Mouse (Mus musculus) kidney, postnatal 0 days (tissue): Measurements from ENCODE around the gene Ppp2r3a. TPM values are rescaled to one million over a fixed set of nuclear protein-coding genes. Genes with fewer than 3 reads are reported as not detected.

Source experiments
- ATAC-seq: fragments of 200-750 bp; cut with Nextera tagmentation; replicated peaks from 2 replicates; pipeline ENCODE4 v1.8.0; 2017; ENCODE audit warnings: low read depth, moderate number of reproducible peaks, moderate TSS enrichment, moderate library complexity; ENCODE audit not compliant: low FRiP score
- DNase-seq: peaks from one replicate; pipeline ENCODE4 v3.0.0-alpha.2; 2016; ENCODE audit warnings: low spot score
- H3K27ac ChIP-seq: fragments of 300-500 bp; sonication (generic); 2 replicates; pipeline ENCODE4 v1.5.1; 2014; ENCODE audit warnings: mild to moderate bottlenecking
- H3K27me3 ChIP-seq: fragments of 300-500 bp; sonication (generic); 2 replicates; pipeline ENCODE4 v1.6.1; 2014; ENCODE audit warnings: low read length, mixed read lengths; ENCODE audit not compliant: insufficient read depth
- H3K36me3 ChIP-seq: fragments of 300-500 bp; sonication (generic); 2 replicates; pipeline ENCODE4 v1.6.1; 2014; ENCODE audit warnings: low read length, mixed read lengths; ENCODE audit not compliant: insufficient read depth
- H3K4me1 ChIP-seq: fragments of 300-500 bp; sonication (generic); replicated peaks from 2 replicates; pipeline ENCODE4 v1.6.1; 2014; ENCODE audit warnings: antibody characterized with exemption, low read length, mixed read lengths; ENCODE audit not compliant: insufficient read depth
- H3K4me2 ChIP-seq: fragments of 300-500 bp; sonication (generic); 2 replicates; pipeline ENCODE4 v1.6.1; 2014; ENCODE audit warnings: mild to moderate bottlenecking, low read length, moderate library complexity, mixed read lengths
- H3K4me3 ChIP-seq: fragments of 300-500 bp; sonication (generic); replicated peaks from 2 replicates; pipeline ENCODE4 v1.5.1; 2014; ENCODE audit warnings: low read depth, low read length
- H3K9ac ChIP-seq: fragments of 300-500 bp; sonication (generic); 2 replicates; pipeline ENCODE4 v1.6.1; 2014; ENCODE audit warnings: low read depth, low read length
- H3K9me3 ChIP-seq: fragments of 300-500 bp; sonication (generic); replicated peaks from 2 replicates; pipeline ENCODE4 v1.6.1; 2016; ENCODE audit warnings: low read length, inconsistent platforms, mixed read lengths
- CTCF ChIP-seq: IDR thresholded peaks from 2 replicates; pipeline ENCODE4 v1.5.1; 2016; ENCODE audit warnings: antibody characterized with exemption, low read depth, mild to moderate bottlenecking, moderate library complexity
- WGBS: fragments of 180-500 bp; shearing (Covaris S2); extraction: QIAGEN DNeasy Blood & Tissue Kit; methylation state at CpG from one replicate; pipeline ENCODE4 v1.1.7; 2014; 5-methylcytosine and 5-hydroxymethylcytosine counted together
- polyA plus RNA-seq: library from polyadenylated mRNA; unstranded; fragments of >200 nt; fragmentation: Nextera tagmentation; extraction: Ambion mirVana; gene quantifications from 2 replicates; pipeline ENCODE4 v1.2.1, GENCODE M21; 2015

The Ppp2r3a gene
- polyA plus RNA-seq, 1 experiment from 2014 or later = 15.3 TPM

- no peak for TF ChIP-seq CTCF
- Histone ChIP-seq H3K36me3 (0 out of 2 replicates have a peak, but pooled peaks cover 4% of the 10 kb centered on the region), H3K4me3 (no peak overlapping the region), H3K27ac (no peak overlapping the region), H3K4me1 (no peaks in the 10 kb centered on the region), H3K9ac (no peak overlapping the region), H3K4me2 (no peak overlapping the region), H3K9me3 (no peaks in the 10 kb centered on the region), H3K27me3 (no peaks in the 10 kb centered on the region)
- no peak for ATAC-seq
- 63% methylated on average over 3 of the region's 3 CpGs for WGBS
- DNase-seq = peak; percentile 53
These were observed 53.3 kb downstream of the Ppp2r3a start for GRCm38 (mm10) chr9:101198261-101198660.

DNA sequence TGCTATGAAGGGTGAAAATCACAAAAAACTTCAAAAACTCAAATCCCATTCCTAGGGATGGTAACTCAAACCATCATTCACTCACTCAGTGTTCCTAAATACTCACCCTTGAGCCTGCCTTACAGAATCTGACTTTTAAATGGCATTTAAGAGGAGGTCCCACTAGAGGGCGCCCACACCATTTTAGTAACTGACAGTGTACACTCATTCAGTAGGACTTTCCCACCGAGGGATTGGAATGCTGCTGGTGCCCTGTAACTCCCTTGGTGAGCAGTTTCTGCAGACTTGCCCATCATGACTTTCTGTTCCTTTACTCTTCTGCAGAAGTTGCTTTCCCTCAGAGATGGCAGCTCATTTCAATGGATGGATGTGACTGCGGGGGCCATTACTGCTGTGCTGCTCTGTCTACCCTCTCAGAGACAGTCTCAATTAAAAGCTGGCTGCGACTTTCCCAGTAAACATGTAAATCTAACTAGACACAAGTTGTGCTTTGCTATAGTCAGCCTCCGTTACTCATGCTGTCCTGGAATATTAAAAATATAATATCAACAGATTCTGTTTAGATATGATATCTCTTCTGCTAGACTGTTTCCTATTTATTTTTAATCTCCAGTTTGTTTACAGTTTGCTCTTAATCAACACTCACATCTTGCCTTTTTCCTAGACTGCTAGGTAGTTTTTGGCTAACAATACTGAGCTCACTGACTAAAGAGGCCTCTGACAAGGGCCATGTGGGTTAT lies 69.5 kb downstream of the Ppp2r3a start:
- Histone ChIP-seq H3K9me3 (no peaks in the 10 kb centered on the region), H3K36me3 (peaks cover 36% of the 10 kb centered on the region), H3K4me3 (no peak overlapping the region), H3K4me1 (no peaks in the 10 kb centered on the region), H3K9ac (no peak overlapping the region), H3K27me3 (no peaks in the 10 kb centered on the region), H3K4me2 (no peak overlapping the region), H3K27ac (no peak overlapping the region)
- WGBS = 41% methylated on average over 5 of the region's 5 CpGs
- ATAC-seq (no peak; the same call in 1 of the 2 replicates), DNase-seq (peak; percentile 96)
- peak; percentile 92 for TF ChIP-seq CTCF

- no peak for TF ChIP-seq CTCF
- no peak for ATAC-seq
- H3K4me1 ChIP-seq = no peaks in the 10 kb centered on the region
- no peak overlapping the region for H3K27ac ChIP-seq
- DNase-seq = no peak
- 88% methylated on average over 6 of the region's 6 CpGs for WGBS
- no peak overlapping the region for H3K9ac ChIP-seq
- H3K36me3 ChIP-seq = peaks cover 38% of the 10 kb centered on the region
- no peaks in the 10 kb centered on the region for H3K27me3 ChIP-seq
- no peak overlapping the region for H3K4me2 ChIP-seq
- no peak overlapping the region for H3K4me3 ChIP-seq
- H3K9me3 ChIP-seq = no peaks in the 10 kb centered on the region
These were observed 70.3 kb downstream of the Ppp2r3a start for GRCm38 (mm10) chr9:101181291-101181690.

- Histone ChIP-seq H3K9me3 (no peaks in the 10 kb centered on the region), H3K9ac (no peak overlapping the region), H3K4me2 (no peak overlapping the region), H3K4me3 (no peak overlapping the region), H3K4me1 (no peaks in the 10 kb centered on the region), H3K27ac (no peak overlapping the region), H3K36me3 (peaks cover 34% of the 10 kb centered on the region), H3K27me3 (no peaks in the 10 kb centered on the region)
- 87% methylated on average over 2 of the region's 2 CpGs for WGBS
- no peak for TF ChIP-seq CTCF
- DNase-seq (no peak), ATAC-seq (no peak)
These were observed 71.4 kb downstream of the Ppp2r3a start for GRCm38 (mm10) chr9:101180234-101180633.

GRCm38 (mm10) chr9:101160627-101161026 lies 91.0 kb downstream of the Ppp2r3a start:
- no peak for DNase-seq
- no peak overlapping the region for H3K4me3 ChIP-seq
- WGBS = 95% methylated on average over 1 of the region's 1 CpGs
- no peak for TF ChIP-seq CTCF
- H3K27ac ChIP-seq = no peak overlapping the region
- no peaks in the 10 kb centered on the region for H3K4me1 ChIP-seq
- no peaks in the 10 kb centered on the region for H3K9me3 ChIP-seq
- no peak for ATAC-seq
- H3K4me2 ChIP-seq = no peak overlapping the region
- no peaks in the 10 kb centered on the region for H3K27me3 ChIP-seq
- H3K9ac ChIP-seq = no peak overlapping the region
- H3K36me3 ChIP-seq = no peaks in the 10 kb centered on the region

DNA sequence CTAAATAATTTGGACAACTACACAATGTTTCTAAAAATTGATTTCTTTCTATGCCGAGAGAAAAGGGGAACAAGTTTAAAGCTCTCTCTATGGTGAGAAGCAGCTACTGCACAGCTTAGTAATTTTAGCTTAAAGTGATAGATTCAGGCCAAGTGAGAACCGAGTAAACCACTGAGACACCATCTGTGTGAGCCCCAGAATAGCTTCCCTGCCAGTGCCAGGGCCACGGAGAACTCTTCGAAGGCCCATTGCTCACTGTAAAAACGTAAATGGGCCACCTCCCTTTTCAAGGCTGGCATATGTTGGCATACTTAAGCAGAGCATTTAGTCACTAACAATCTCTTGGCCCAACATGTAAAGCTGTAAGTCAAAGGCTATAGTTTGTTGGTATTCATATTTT lies 91.5 kb downstream of the Ppp2r3a start:
- no peaks in the 10 kb centered on the region for H3K4me1 ChIP-seq
- no peak for ATAC-seq
- no peak overlapping the region for H3K27ac ChIP-seq
- DNase-seq = no peak
- no peak overlapping the region for H3K4me3 ChIP-seq
- H3K36me3 ChIP-seq = no peaks in the 10 kb centered on the region
- H3K27me3 ChIP-seq = no peaks in the 10 kb centered on the region
- no peak overlapping the region for H3K9ac ChIP-seq
- WGBS = 73% methylated on average over 5 of the region's 5 CpGs
- no peak for TF ChIP-seq CTCF
- H3K4me2 ChIP-seq = no peak overlapping the region
- H3K9me3 ChIP-seq = no peaks in the 10 kb centered on the region

DNA sequence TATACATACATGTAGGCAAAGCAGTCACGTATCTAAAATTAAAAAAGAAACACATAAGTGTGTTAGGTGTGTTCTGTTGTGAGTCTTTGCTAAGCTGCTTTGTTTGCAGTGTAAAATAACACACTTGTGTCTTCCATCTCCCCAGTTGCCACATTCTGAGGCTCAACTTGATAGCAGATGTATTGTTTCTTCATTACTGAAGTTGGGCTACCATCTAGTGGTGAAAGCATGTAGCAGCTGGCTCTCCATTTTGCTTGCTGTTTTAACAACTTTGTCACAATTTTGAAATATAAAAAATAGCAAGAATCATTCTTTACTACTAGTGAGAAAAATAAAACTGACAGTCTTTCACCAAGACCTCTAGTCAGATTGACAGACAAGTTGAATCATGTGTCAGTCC lies 92.2 kb downstream of the Ppp2r3a start:
- Histone ChIP-seq H3K4me3 (no peak overlapping the region), H3K9me3 (no peaks in the 10 kb centered on the region), H3K9ac (no peak overlapping the region), H3K27me3 (no peaks in the 10 kb centered on the region), H3K4me1 (no peaks in the 10 kb centered on the region), H3K27ac (no peak overlapping the region), H3K36me3 (no peaks in the 10 kb centered on the region), H3K4me2 (no peak overlapping the region)
- DNase-seq (peak; percentile 74), ATAC-seq (no peak)
- TF ChIP-seq CTCF = peak; percentile 77
- WGBS = 100% methylated on average over 1 of the region's 1 CpGs
